Mouse (Mus musculus): ENCODE data around the gene Parp3.

- TF ChIP-seq CTCF (IDR thresholded peaks at IDR 0.05; ENCODE audit: insufficient read depth, low read length), result no peak
- TF ChIP-seq POLR2A (IDR thresholded peaks at IDR 0.05; ENCODE audit: borderline replicate concordance, extremely low read depth, low read depth, low read length), result no peak
These were observed 7.4 kb downstream of the Parp3 start for GRCm38 (mm10) chr9:106469317-106469716.
